Mouse (Mus musculus): Measurements from ENCODE around the gene Calm3. TPM values are rescaled to one million over a fixed set of nuclear protein-coding genes. Genes with fewer than 3 reads are reported as not detected.
"Not testable (repeated sequence)": the region's sequence is repeated elsewhere in the genome, so short reads cannot be mapped to it uniquely, and the experiment has no call there.

Gene Calm3
- 184 and 190 TPM in 2 replicates for polyA plus RNA-seq (2014; fragmentation: Nextera tagmentation; extraction: Ambion mirVana)

- H3K27ac ChIP-seq (ENCODE audit: low read depth), result peak within 1 kb of the TSS; percentile 98
- H3K9ac ChIP-seq (ENCODE audit: low read length), result peak within 1 kb of the TSS; percentile 94
- 2% methylated on average over 64 of the region's 64 CpGs for WGBS
- ATAC-seq (replicated peaks; ENCODE audit: low FRiP score, low TSS enrichment, low read depth) (peak; percentile 93), DNase-seq (ENCODE audit: low spot score) (peak; percentile 100)
- H3K36me3 ChIP-seq (ENCODE audit: control insufficient read depth, insufficient read depth, low read length), result peaks cover 8% of the 10 kb centered on the region
- H3K4me3 ChIP-seq (ENCODE audit: low read depth, low read length), result peak within 1 kb of the TSS; percentile 99
- H3K4me2 ChIP-seq (ENCODE audit: low read length), result peak within 1 kb of the TSS; percentile 94
- H3K27me3 ChIP-seq (replicated peaks; ENCODE audit: control insufficient read depth, insufficient read depth, low read length), result no peaks in the 10 kb centered on the region
- no peaks in the 10 kb centered on the region for H3K9me3 ChIP-seq (ENCODE audit: control insufficient read depth, low read length)
- H3K4me1 ChIP-seq (replicated peaks; ENCODE audit: control insufficient read depth, insufficient read depth, low read length), result peaks cover 30% of the 10 kb centered on the region
Observed at GRCm38 (mm10) chr7:16924037-16924834, at the start of gene Calm3. Calm3 (minus strand) TSS chr7:16924114.

DNA sequence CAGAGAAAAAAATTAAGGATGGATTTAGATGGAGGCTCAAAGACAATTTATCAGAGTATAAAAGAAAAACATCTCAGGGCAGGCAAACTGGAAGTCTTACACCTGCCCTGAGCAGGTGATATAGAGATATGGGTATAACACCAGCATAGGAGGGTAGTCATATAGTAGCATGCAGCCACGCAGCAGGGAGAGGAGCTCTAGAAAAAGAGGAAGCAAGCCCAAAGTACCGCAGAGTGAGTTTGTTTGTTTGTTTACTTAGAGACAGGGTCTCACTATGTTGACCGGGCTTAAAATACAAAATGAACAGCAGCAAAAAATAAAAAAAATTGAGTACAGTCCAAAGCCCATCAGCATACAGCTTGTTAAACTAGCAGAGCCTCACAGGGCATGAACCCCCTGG, 47.2 kb upstream of the Calm3 start:
- Histone ChIP-seq H3K9me3 (ENCODE audit: control insufficient read depth, low read length) (no peaks in the 10 kb centered on the region), H3K4me1 (replicated peaks; ENCODE audit: control insufficient read depth, insufficient read depth, low read length) (no peaks in the 10 kb centered on the region), H3K4me3 (ENCODE audit: low read depth, low read length) (no peak overlapping the region), H3K9ac (ENCODE audit: low read length) (no peak overlapping the region), H3K4me2 (ENCODE audit: low read length) (no peak overlapping the region), H3K27ac (ENCODE audit: low read depth) (no peak overlapping the region), H3K36me3 (ENCODE audit: control insufficient read depth, insufficient read depth, low read length) (no peaks in the 10 kb centered on the region), H3K27me3 (replicated peaks; ENCODE audit: control insufficient read depth, insufficient read depth, low read length) (no peaks in the 10 kb centered on the region)
- ATAC-seq (replicated peaks; ENCODE audit: low FRiP score, low TSS enrichment, low read depth) (no peak), DNase-seq (ENCODE audit: low spot score) (no peak)
- WGBS, result 84% methylated on average over 3 of the region's 3 CpGs

DNA sequence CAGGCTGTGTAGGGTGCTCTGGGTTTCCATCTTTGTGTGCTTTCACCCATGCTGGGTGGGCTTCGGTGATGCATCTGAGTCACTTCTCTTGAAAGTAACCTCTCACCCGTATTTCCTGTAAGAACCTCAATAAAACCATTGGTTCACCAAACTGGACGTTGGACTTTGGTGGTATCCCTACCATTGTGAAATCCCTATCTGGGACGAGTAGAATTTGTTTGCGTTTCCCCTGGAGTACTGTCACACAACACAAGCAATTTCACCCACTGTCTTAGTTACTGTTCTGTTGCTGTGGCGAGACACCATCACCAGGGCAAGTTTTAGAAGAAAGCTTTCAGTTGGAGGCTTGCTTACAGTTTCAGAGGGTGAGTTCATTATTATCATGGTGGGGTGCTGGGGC, 44.5 kb upstream of the Calm3 start:
- H3K9ac ChIP-seq (ENCODE audit: low read length), result no peak overlapping the region
- no peak overlapping the region for H3K4me3 ChIP-seq (ENCODE audit: low read depth, low read length)
- 71% methylated on average over 6 of the region's 6 CpGs for WGBS
- H3K4me1 ChIP-seq (replicated peaks; ENCODE audit: control insufficient read depth, insufficient read depth, low read length), result no peaks in the 10 kb centered on the region
- no peak overlapping the region for H3K4me2 ChIP-seq (ENCODE audit: low read length)
- no peaks in the 10 kb centered on the region for H3K36me3 ChIP-seq (ENCODE audit: control insufficient read depth, insufficient read depth, low read length)
- DNase-seq (ENCODE audit: low spot score) (no peak), ATAC-seq (replicated peaks; ENCODE audit: low FRiP score, low TSS enrichment, low read depth) (no peak)
- H3K9me3 ChIP-seq (ENCODE audit: control insufficient read depth, low read length), result no peaks in the 10 kb centered on the region
- H3K27me3 ChIP-seq (replicated peaks; ENCODE audit: control insufficient read depth, insufficient read depth, low read length), result no peaks in the 10 kb centered on the region
- no peak overlapping the region for H3K27ac ChIP-seq (ENCODE audit: low read depth)

DNA sequence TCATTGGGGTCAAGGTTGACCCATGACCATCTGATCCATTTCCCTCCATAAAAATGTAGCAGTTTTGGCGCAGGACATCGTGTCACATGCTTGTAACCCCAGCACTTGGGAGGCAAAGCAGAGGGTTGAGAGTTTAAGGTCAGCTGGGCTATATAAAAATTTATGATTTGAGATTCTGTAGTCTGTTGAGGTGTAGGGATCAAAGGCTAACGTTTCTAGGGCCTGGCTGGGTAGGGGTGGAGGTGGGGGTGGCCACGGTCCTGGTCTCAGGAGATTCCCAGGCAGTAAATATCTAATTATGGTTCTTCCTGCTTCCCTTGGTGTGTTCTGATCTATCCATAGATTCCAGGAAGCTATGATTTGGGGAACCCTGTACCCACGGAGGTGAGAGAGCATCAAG, 37.8 kb upstream of the Calm3 start:
- Histone ChIP-seq H3K36me3 (ENCODE audit: control insufficient read depth, insufficient read depth, low read length) (no peaks in the 10 kb centered on the region), H3K4me1 (replicated peaks; ENCODE audit: control insufficient read depth, insufficient read depth, low read length) (peaks cover 4% of the 10 kb centered on the region; the same call in 1 of the 2 replicates), H3K4me2 (ENCODE audit: low read length) (no peak overlapping the region), H3K27ac (ENCODE audit: low read depth) (no peak overlapping the region), H3K9ac (ENCODE audit: low read length) (no peak overlapping the region), H3K4me3 (ENCODE audit: low read depth, low read length) (no peak overlapping the region), H3K9me3 (ENCODE audit: control insufficient read depth, low read length) (no peaks in the 10 kb centered on the region), H3K27me3 (replicated peaks; ENCODE audit: control insufficient read depth, insufficient read depth, low read length) (no peaks in the 10 kb centered on the region)
- ATAC-seq (replicated peaks; ENCODE audit: low FRiP score, low TSS enrichment, low read depth) (no peak), DNase-seq (ENCODE audit: low spot score) (no peak)
- 72% methylated on average over 5 of the region's 5 CpGs for WGBS

GRCm38 (mm10) chr7:16959539-16960187, 35.7 kb upstream of the Calm3 start, which contains the start of gene Pnmal1:
Pnmal1 (plus strand) TSS chr7:16959679.
- Histone ChIP-seq H3K4me1 (replicated peaks; ENCODE audit: control insufficient read depth, insufficient read depth, low read length) (peaks cover 4% of the 10 kb centered on the region; the same call in 1 of the 2 replicates), H3K4me3 (ENCODE audit: low read depth, low read length) (no peak within 1 kb of the TSS), H3K4me2 (ENCODE audit: low read length) (0 out of 2 replicates have a peak within 1 kb of the TSS, but pooled peaks have one; percentile 16), H3K36me3 (ENCODE audit: control insufficient read depth, insufficient read depth, low read length) (no peaks in the 10 kb centered on the region), H3K9ac (ENCODE audit: low read length) (no peak within 1 kb of the TSS), H3K27me3 (replicated peaks; ENCODE audit: control insufficient read depth, insufficient read depth, low read length) (no peaks in the 10 kb centered on the region), H3K9me3 (ENCODE audit: control insufficient read depth, low read length) (no peaks in the 10 kb centered on the region), H3K27ac (ENCODE audit: low read depth) (no peak within 1 kb of the TSS)
- ATAC-seq (replicated peaks; ENCODE audit: low FRiP score, low TSS enrichment, low read depth) (peak; percentile 72), DNase-seq (ENCODE audit: low spot score) (peak; percentile 72)
- WGBS, result 25% methylated on average over 17 of the region's 17 CpGs

DNA sequence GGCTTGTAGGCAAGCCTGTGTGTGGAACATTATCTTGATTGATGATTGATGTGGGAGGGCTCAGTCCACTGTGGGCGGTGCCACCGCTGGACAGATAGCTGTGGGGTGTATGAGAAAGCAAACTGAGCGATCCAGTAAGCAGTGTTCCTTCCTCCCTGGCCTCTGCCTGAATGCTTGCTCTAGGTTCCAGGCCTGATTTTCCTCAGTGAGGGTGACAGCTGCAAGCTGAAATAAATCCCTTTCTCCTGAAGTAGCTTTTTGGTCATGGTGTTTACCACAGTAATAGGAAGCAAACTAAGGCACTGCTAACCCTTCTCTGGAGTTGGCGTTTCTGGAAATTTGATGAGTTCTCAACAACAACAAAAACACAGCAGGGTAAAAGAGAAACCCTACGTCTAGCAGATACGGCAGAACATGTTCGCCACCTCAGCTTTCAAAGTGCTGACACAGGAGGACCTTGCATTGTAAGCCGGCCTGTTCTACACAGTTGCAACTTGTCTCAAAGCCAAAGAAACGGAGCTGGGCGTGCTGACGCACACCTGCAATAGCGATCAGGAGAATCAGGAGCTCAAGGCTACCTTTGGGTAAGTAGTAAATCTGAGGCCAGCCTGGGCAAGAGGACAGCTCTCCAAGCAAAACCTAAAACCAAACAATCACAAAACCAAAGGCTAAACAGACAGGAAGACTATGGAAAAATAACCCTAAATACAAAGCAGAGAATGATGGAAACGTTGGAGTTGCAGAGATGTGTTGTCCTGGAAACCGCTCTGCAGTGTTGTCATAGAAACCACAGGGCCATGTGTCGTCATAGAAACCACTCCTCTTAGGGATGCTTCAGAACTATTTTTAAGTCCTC, 32.7 kb upstream of the Calm3 start:
- H3K4me2 ChIP-seq (ENCODE audit: low read length), result no peak overlapping the region
- no peak for ATAC-seq (replicated peaks; ENCODE audit: low FRiP score, low TSS enrichment, low read depth)
- no peak overlapping the region for H3K27ac ChIP-seq (ENCODE audit: low read depth)
- H3K4me3 ChIP-seq (ENCODE audit: low read depth, low read length), result no peak overlapping the region
- DNase-seq (ENCODE audit: low spot score), result no peak
- no peak overlapping the region for H3K9ac ChIP-seq (ENCODE audit: low read length)
- no peaks in the 10 kb centered on the region for H3K27me3 ChIP-seq (replicated peaks; ENCODE audit: control insufficient read depth, insufficient read depth, low read length)
- no peaks in the 10 kb centered on the region for H3K9me3 ChIP-seq (ENCODE audit: control insufficient read depth, low read length)
- H3K4me1 ChIP-seq (replicated peaks; ENCODE audit: control insufficient read depth, insufficient read depth, low read length), result peaks cover 4% of the 10 kb centered on the region; the same call in 1 of the 2 replicates
- H3K36me3 ChIP-seq (ENCODE audit: control insufficient read depth, insufficient read depth, low read length), result no peaks in the 10 kb centered on the region
- 64% methylated on average over 15 of the region's 15 CpGs for WGBS

DNA sequence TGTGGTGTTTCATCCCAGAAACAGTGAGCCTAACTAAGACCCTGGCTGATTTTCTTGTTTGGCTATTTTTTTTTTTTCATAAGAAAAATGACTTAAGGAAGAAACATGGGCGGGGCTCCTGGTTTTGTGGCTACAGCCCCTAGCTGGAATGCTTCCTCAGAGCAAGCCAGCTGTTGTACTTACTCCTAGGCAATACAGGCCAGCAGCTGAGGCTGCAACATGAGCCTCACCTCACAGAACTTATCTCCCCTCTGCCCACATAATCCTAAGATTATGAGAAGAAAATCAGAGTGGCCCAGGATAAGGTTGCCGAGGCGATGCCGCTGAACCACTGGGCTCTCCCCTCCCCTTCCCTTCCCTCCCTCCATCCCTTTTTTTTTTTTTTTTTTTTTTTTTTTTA, 31.8 kb upstream of the Calm3 start:
- H3K4me3 ChIP-seq (ENCODE audit: low read depth, low read length), result no peak overlapping the region
- no peak overlapping the region for H3K27ac ChIP-seq (ENCODE audit: low read depth)
- ATAC-seq (replicated peaks; ENCODE audit: low FRiP score, low TSS enrichment, low read depth), result no peak
- 77% methylated on average over 4 of the region's 4 CpGs for WGBS
- no peak for DNase-seq (ENCODE audit: low spot score)
- H3K9ac ChIP-seq (ENCODE audit: low read length), result no peak overlapping the region
- H3K9me3 ChIP-seq (ENCODE audit: control insufficient read depth, low read length), result no peaks in the 10 kb centered on the region
- H3K4me1 ChIP-seq (replicated peaks; ENCODE audit: control insufficient read depth, insufficient read depth, low read length), result peaks cover 6% of the 10 kb centered on the region; the same call in 1 of the 2 replicates
- H3K36me3 ChIP-seq (ENCODE audit: control insufficient read depth, insufficient read depth, low read length), result no peaks in the 10 kb centered on the region
- no peaks in the 10 kb centered on the region for H3K27me3 ChIP-seq (replicated peaks; ENCODE audit: control insufficient read depth, insufficient read depth, low read length)
- no peak overlapping the region for H3K4me2 ChIP-seq (ENCODE audit: low read length)

GRCm38 (mm10) chr7:16953776-16954175, 29.9 kb upstream of the Calm3 start:
- DNase-seq (ENCODE audit: low spot score); H3K4me1 ChIP-seq (replicated peaks; ENCODE audit: control insufficient read depth, insufficient read depth, low read length); ATAC-seq (replicated peaks; ENCODE audit: low FRiP score, low TSS enrichment, low read depth); H3K9me3 ChIP-seq (ENCODE audit: control insufficient read depth, low read length); H3K9ac ChIP-seq (ENCODE audit: low read length); H3K27ac ChIP-seq (ENCODE audit: low read depth); H3K36me3 ChIP-seq (ENCODE audit: control insufficient read depth, insufficient read depth, low read length); H3K4me2 ChIP-seq (ENCODE audit: low read length); H3K4me3 ChIP-seq (ENCODE audit: low read depth, low read length): not testable (repeated sequence)
- H3K27me3 ChIP-seq (replicated peaks; ENCODE audit: control insufficient read depth, insufficient read depth, low read length), result peaks cover 11% of the 10 kb centered on the region
- WGBS, result 62% methylated on average over 2 of the region's 2 CpGs

Data from intestine, embryonic 14.5 days (tissue).